Mouse (Mus musculus) MEL (cell line): ENCODE measurements at regions not wholly inside any gene's neighbourhood (a gene's known extent, or its start where the extent isn't known, plus 50 kb on each side); places are given as distances from the start of the nearest gene placed in this dataset.

Experiments used
- CTCF ChIP-seq, 3 experiments: IDR thresholded peaks in 2 of 3; conservative IDR thresholded peaks in 1 of 3; 2 replicates each; pipeline ENCODE4 v1.5.1; 2011 to 2012; ENCODE audit warnings: low read length in 3 of 3, low read depth in 2 of 3, mild to moderate bottlenecking in 2 of 3, improper control_type of control experiment in 1 of 3, inconsistent platforms in 1 of 3, mixed read lengths in 1 of 3, moderate library complexity in 1 of 3; ENCODE audit not compliant: control insufficient read depth in 1 of 3, insufficient read depth in 1 of 3, poor library complexity in 1 of 3, severe bottlenecking in 1 of 3
- E2F4 ChIP-seq: IDR thresholded peaks from 2 replicates; pipeline ENCODE4 v1.6.1; 2011; ENCODE audit warnings: low read depth, low read length, improper control_type of control experiment, borderline replicate concordance
- EP300 ChIP-seq, 2 experiments: IDR thresholded peaks; 2 replicates each; pipeline ENCODE4 v1.6.1; 2011; ENCODE audit warnings: improper control_type of control experiment in 2 of 2, low read length in 2 of 2, low read depth in 1 of 2, mild to moderate bottlenecking in 1 of 2
- GABPA ChIP-seq: IDR thresholded peaks from 2 replicates; pipeline ENCODE4 v1.6.1; 2012; ENCODE audit warnings: low read depth, mild to moderate bottlenecking, inconsistent platforms, low read length, improper control_type of control experiment, moderate library complexity
- GATA1 ChIP-seq: IDR thresholded peaks from 2 replicates; pipeline ENCODE4 v1.6.1; 2011; ENCODE audit warnings: low read depth, low read length, improper control_type of control experiment
- POLR2A ChIP-seq, 2 experiments: IDR thresholded peaks; 2 replicates each; pipeline ENCODE4 v1.6.1; 2011 to 2012; ENCODE audit warnings: low read length in 2 of 2, mild to moderate bottlenecking in 2 of 2, control low read depth in 1 of 2, improper control_type of control experiment in 1 of 2, low read depth in 1 of 2, moderate library complexity in 1 of 2; ENCODE audit not compliant: control insufficient read depth in 1 of 2, insufficient read depth in 1 of 2, poor library complexity in 1 of 2
- POLR2AphosphoS2 ChIP-seq: IDR thresholded peaks from 2 replicates; pipeline ENCODE4 v1.6.1; 2011; ENCODE audit warnings: low read length, improper control_type of control experiment
- POLR2AphosphoS5 ChIP-seq: IDR thresholded peaks from 2 replicates; pipeline ENCODE4 v1.6.1; 2012; ENCODE audit warnings: low read depth, borderline replicate concordance, mild to moderate bottlenecking, inconsistent platforms, low read length, moderate library complexity, mixed read lengths
- SMC3 ChIP-seq: IDR thresholded peaks from 2 replicates; pipeline ENCODE4 v1.6.1; 2011; ENCODE audit warnings: low read depth, low read length, improper control_type of control experiment
- TAL1 ChIP-seq: IDR thresholded peaks from 2 replicates; pipeline ENCODE4 v1.6.1; 2012; ENCODE audit warnings: mild to moderate bottlenecking, inconsistent platforms, low read length, moderate library complexity, mixed read lengths

GRCm38 (mm10) chr1:120921540-120921939 lies 319.3 kb downstream of the En1 start:
- TF ChIP-seq POLR2AphosphoS2: no peak
- no peak for TF ChIP-seq CTCF (IDR thresholded peaks at IDR 0.05 in 2 of 3, conservative IDR thresholded peaks at IDR 0.05 in 1 of 3; ENCODE audit: control insufficient read depth in 1 of 3, insufficient read depth in 1 of 3, low read depth in 2 of 3, low read length in 3 of 3, poor library complexity in 1 of 3, severe bottlenecking in 1 of 3)
- TF ChIP-seq GABPA: no peak
- TF ChIP-seq SMC3: no peak
- TF ChIP-seq GATA1: no peak
- no peak for TF ChIP-seq POLR2A (IDR thresholded peaks at IDR 0.05; ENCODE audit: control insufficient read depth in 1 of 2, insufficient read depth in 1 of 2, low read depth in 1 of 2, low read length in 2 of 2, poor library complexity in 1 of 2)
- no peak for TF ChIP-seq TAL1
- TF ChIP-seq EP300 (IDR thresholded peaks at IDR 0.05; ENCODE audit: low read depth in 1 of 2, low read length in 2 of 2): no peak
- no peak for TF ChIP-seq POLR2AphosphoS5
- TF ChIP-seq E2F4: no peak
